Mouse (Mus musculus) stomach, embryonic 15.5 days (tissue): ENCODE measurements around the gene Rnf26. TPM values are rescaled to one million over a fixed set of nuclear protein-coding genes. Genes with fewer than 3 reads are reported as not detected.
A peak's percentile ranks its signal among the peaks of the same experiment; 100 is the strongest.
"Not testable (repeated sequence)": the region's sequence is repeated elsewhere in the genome, so short reads cannot be mapped to it uniquely, and the experiment has no call there.

Experiments used
- ATAC-seq: fragments of 200-750 bp; cut with Nextera tagmentation; 2 replicates; pipeline ENCODE4 v1.8.0; 2017; ENCODE audit warnings: low read depth, moderate number of reproducible peaks, moderate TSS enrichment; ENCODE audit not compliant: insufficient read depth, low FRiP score
- H3K27ac ChIP-seq: fragments of 300-500 bp; sonication (generic); 2 replicates; pipeline ENCODE4 v1.5.1; 2015; ENCODE audit warnings: mild to moderate bottlenecking, inconsistent platforms
- H3K27me3 ChIP-seq: fragments of 300-500 bp; sonication (generic); replicated peaks from 2 replicates; pipeline ENCODE4 v1.6.1; 2015; ENCODE audit warnings: inconsistent platforms
- H3K36me3 ChIP-seq: fragments of 300-500 bp; sonication (generic); 2 replicates; pipeline ENCODE4 v1.6.1; 2015; ENCODE audit warnings: inconsistent platforms
- H3K4me1 ChIP-seq: fragments of 300-500 bp; sonication (generic); 2 replicates; pipeline ENCODE4 v1.6.1; 2015; ENCODE audit warnings: inconsistent platforms
- H3K4me2 ChIP-seq: fragments of 300-500 bp; sonication (generic); 2 replicates; pipeline ENCODE4 v1.6.1; 2015; ENCODE audit warnings: mild to moderate bottlenecking, inconsistent platforms
- H3K4me3 ChIP-seq: fragments of 300-500 bp; sonication (generic); replicated peaks from 2 replicates; pipeline ENCODE4 v1.5.1; 2015; ENCODE audit warnings: inconsistent platforms
- H3K9ac ChIP-seq: fragments of 300-500 bp; sonication (generic); 2 replicates; pipeline ENCODE4 v1.6.1; 2015; ENCODE audit warnings: inconsistent platforms
- H3K9me3 ChIP-seq: fragments of 300-500 bp; sonication (generic); 2 replicates; pipeline ENCODE4 v1.6.1; 2016; ENCODE audit warnings: inconsistent platforms
- WGBS: fragments of 180-500 bp; shearing (Covaris S2); methylation state at CpG from one replicate; pipeline ENCODE4 v1.1.7; 2015; 5-methylcytosine and 5-hydroxymethylcytosine counted together
- polyA plus RNA-seq: library from polyadenylated mRNA; unstranded; fragments of >200 nt; fragmentation: Nextera tagmentation; extraction: Ambion mirVana; gene quantifications from 2 replicates; pipeline ENCODE4 v1.2.1, GENCODE M21; 2015

Gene Rnf26
- polyA plus RNA-seq, 1 experiment from 2014 or later = 59.9 TPM

GRCm38 (mm10) chr9:44124317-44124716 lies 11.0 kb upstream of the Rnf26 start:
- no peak overlapping the region for H3K9ac ChIP-seq

GRCm38 (mm10) chr9:44119948-44120465 lies 6.7 kb upstream of the Rnf26 start:
- Histone ChIP-seq H3K4me3 (no peak overlapping the region), H3K9ac (no peak overlapping the region), H3K36me3 (no peaks in the 10 kb centered on the region), H3K4me1 (no peaks in the 10 kb centered on the region), H3K27ac (no peak overlapping the region), H3K9me3 (no peaks in the 10 kb centered on the region), H3K27me3 (no peaks in the 10 kb centered on the region), H3K4me2 (no peak overlapping the region)
- WGBS = 58% methylated on average over 8 of the region's 8 CpGs
- ATAC-seq = no peak

More at GRCm38 (mm10) chr9:44124317-44124716, 11.0 kb upstream of the Rnf26 start:
- H3K9me3 ChIP-seq = no peaks in the 10 kb centered on the region
- 68% methylated on average over 6 of the region's 6 CpGs for WGBS
- H3K36me3 ChIP-seq = no peaks in the 10 kb centered on the region
- H3K4me1 ChIP-seq = peaks cover 10% of the 10 kb centered on the region
- H3K27me3 ChIP-seq = no peaks in the 10 kb centered on the region
- H3K27ac ChIP-seq = no peak overlapping the region
- no peak for ATAC-seq
- H3K4me3 ChIP-seq = no peak overlapping the region
- H3K4me2 ChIP-seq = no peak overlapping the region

- no peak for ATAC-seq
- Histone ChIP-seq H3K4me1 (no peaks in the 10 kb centered on the region), H3K27ac (no peak overlapping the region), H3K9me3 (no peaks in the 10 kb centered on the region), H3K27me3 (no peaks in the 10 kb centered on the region), H3K4me2 (no peak overlapping the region), H3K36me3 (no peaks in the 10 kb centered on the region), H3K4me3 (no peak overlapping the region), H3K9ac (no peak overlapping the region)
- 55% methylated on average over 5 of the region's 5 CpGs for WGBS
Measured at GRCm38 (mm10) chr9:44119011-44119410, 5.7 kb upstream of the Rnf26 start.

- no peaks in the 10 kb centered on the region for H3K36me3 ChIP-seq
- H3K27me3 ChIP-seq = no peaks in the 10 kb centered on the region
- H3K4me3 ChIP-seq = no peak overlapping the region
- H3K4me1 ChIP-seq = peaks cover 3% of the 10 kb centered on the region; the same call in 1 of the 2 replicates
- ATAC-seq = no peak
- no peaks in the 10 kb centered on the region for H3K9me3 ChIP-seq
- H3K27ac ChIP-seq = no peak overlapping the region
- no peak overlapping the region for H3K4me2 ChIP-seq
- WGBS = 85% methylated on average over 4 of the region's 4 CpGs
- H3K9ac ChIP-seq = no peak overlapping the region
Measured at GRCm38 (mm10) chr9:44116182-44116581, 2.9 kb upstream of the Rnf26 start.

GRCm38 (mm10) chr9:44115599-44115998 lies 2.3 kb upstream of the Rnf26 start:
- Histone ChIP-seq H3K4me3 (no peak overlapping the region), H3K4me2 (no peak overlapping the region), H3K27ac (no peak overlapping the region), H3K4me1 (peaks cover 4% of the 10 kb centered on the region), H3K27me3 (no peaks in the 10 kb centered on the region), H3K9me3 (no peaks in the 10 kb centered on the region), H3K9ac (no peak overlapping the region), H3K36me3 (no peaks in the 10 kb centered on the region)
- WGBS = 87% methylated on average over 9 of the region's 9 CpGs
- no peak for ATAC-seq

GRCm38 (mm10) chr9:44114453-44114852 lies 1.1 kb upstream of the Rnf26 start:
- no peaks in the 10 kb centered on the region for H3K27me3 ChIP-seq
- no peak overlapping the region for H3K4me3 ChIP-seq
- no peak overlapping the region for H3K9ac ChIP-seq
- H3K9me3 ChIP-seq = no peaks in the 10 kb centered on the region
- H3K27ac ChIP-seq = no peak overlapping the region
- peaks cover 15% of the 10 kb centered on the region for H3K4me1 ChIP-seq
- no peak overlapping the region for H3K4me2 ChIP-seq
- WGBS = 64% methylated on average over 2 of the region's 2 CpGs
- ATAC-seq = no peak
- H3K36me3 ChIP-seq = no peaks in the 10 kb centered on the region

- WGBS = 53% methylated on average over 10 of the region's 12 CpGs
- ATAC-seq, H3K27me3 ChIP-seq, H3K9ac ChIP-seq, H3K36me3 ChIP-seq, H3K9me3 ChIP-seq, H3K27ac ChIP-seq: not testable (repeated sequence)
- Histone ChIP-seq H3K4me3 (peak overlapping the region; percentile 19), H3K4me2 (peak overlapping the region; percentile 60), H3K4me1 (peaks cover 39% of the 10 kb centered on the region)
Measured at GRCm38 (mm10) chr9:44111909-44112308, 1.4 kb downstream of the Rnf26 start.

- 19% methylated on average over 9 of the region's 9 CpGs for WGBS
- Histone ChIP-seq H3K9ac (no peak overlapping the region), H3K4me3 (peak overlapping the region; percentile 10), H3K27me3 (no peaks in the 10 kb centered on the region), H3K36me3 (no peaks in the 10 kb centered on the region; the same call in 1 of the 2 replicates), H3K4me1 (peaks cover 49% of the 10 kb centered on the region), H3K4me2 (peak overlapping the region; percentile 38), H3K27ac (no peak overlapping the region; the same call in 1 of the 2 replicates), H3K9me3 (no peaks in the 10 kb centered on the region)
- no peak for ATAC-seq
Measured at GRCm38 (mm10) chr9:44109360-44110095, 3.8 kb downstream of the Rnf26 start.

GRCm38 (mm10) chr9:44108269-44109055 lies 4.9 kb downstream of the Rnf26 start:
- Histone ChIP-seq H3K4me1 (peaks cover 49% of the 10 kb centered on the region), H3K9ac (no peak overlapping the region), H3K27ac (0 out of 2 replicates have a peak overlapping the region, but pooled peaks have one; percentile 62), H3K4me3 (no peak overlapping the region), H3K9me3 (no peaks in the 10 kb centered on the region), H3K4me2 (peak overlapping the region; percentile 38; the same call in 1 of the 2 replicates), H3K36me3 (no peaks in the 10 kb centered on the region; the same call in 1 of the 2 replicates), H3K27me3 (no peaks in the 10 kb centered on the region)
- no peak for ATAC-seq
- 80% methylated on average over 31 of the region's 31 CpGs for WGBS

- Histone ChIP-seq H3K9me3 (no peaks in the 10 kb centered on the region), H3K4me1 (peaks cover 49% of the 10 kb centered on the region), H3K4me2 (peak overlapping the region; percentile 38), H3K27ac (peak overlapping the region; percentile 62), H3K9ac (no peak overlapping the region), H3K27me3 (no peaks in the 10 kb centered on the region), H3K4me3 (no peak overlapping the region), H3K36me3 (no peaks in the 10 kb centered on the region; the same call in 1 of the 2 replicates)
- 48% methylated on average over 25 of the region's 25 CpGs for WGBS
- no peak for ATAC-seq
Measured at GRCm38 (mm10) chr9:44107557-44108179, 5.6 kb downstream of the Rnf26 start.

- Histone ChIP-seq H3K4me3 (no peak within 1 kb of the TSS), H3K27me3 (no peaks in the 10 kb centered on the region), H3K4me2 (peak within 1 kb of the TSS; percentile 38), H3K9ac (no peak within 1 kb of the TSS), H3K27ac (peak within 1 kb of the TSS; percentile 62), H3K9me3 (no peaks in the 10 kb centered on the region), H3K4me1 (peaks cover 49% of the 10 kb centered on the region), H3K36me3 (no peaks in the 10 kb centered on the region; the same call in 1 of the 2 replicates)
- WGBS = 23% methylated on average over 8 of the region's 8 CpGs
- ATAC-seq = peak; percentile 62
Measured at GRCm38 (mm10) chr9:44107110-44107509, 6.2 kb downstream of the Rnf26 start, which contains the start of gene C1qtnf5. Gene C1qtnf5, plus strand, starts transcription at chr9:44107245.
